Mouse (Mus musculus) urinary bladder, adult 18-20 months (tissue): ENCODE measurements around the gene Dnmt3a.

Experiments used
- DNase-seq, 2 experiments: peaks; one replicate each; pipeline ENCODE4 v3.0.0; 2022; ENCODE audit warnings: low spot score in 2 of 2, mixed read lengths in 2 of 2

The Dnmt3a gene

DNA sequence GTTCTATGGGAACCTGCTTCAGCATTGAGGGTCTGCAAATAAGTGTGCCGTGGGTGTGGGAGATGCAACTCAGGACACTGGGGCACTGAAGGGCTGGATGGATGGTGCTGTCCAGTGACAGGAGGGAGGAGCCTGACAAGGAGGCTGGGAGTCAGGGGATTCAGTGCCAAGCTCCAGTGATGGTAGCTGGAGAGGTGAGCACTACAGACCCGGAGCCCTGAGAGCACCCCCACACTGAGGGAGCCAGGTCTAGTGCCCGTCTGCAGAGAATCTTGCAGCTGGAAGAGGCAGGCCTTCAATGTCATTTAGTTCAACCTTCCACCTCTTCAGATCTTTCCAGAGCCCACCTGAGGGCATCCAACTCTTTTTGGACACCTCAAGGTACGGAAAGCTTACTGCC lies at the start of gene Dnmt3a:
Gene Dnmt3a (plus strand): TSS at position 156 of the 400 bp plus-strand sequence.
- no peak for DNase-seq

GRCm38 (mm10) chr12:3756216-3756615 lies 49.6 kb upstream of the Dnmt3a start:
- no peak for DNase-seq

- DNase-seq = no peak
These were observed 47.7 kb upstream of the Dnmt3a start for GRCm38 (mm10) chr12:3758127-3758526.

GRCm38 (mm10) chr12:3759419-3759818 lies 46.4 kb upstream of the Dnmt3a start:
- DNase-seq = peak in 1 of 2 experiments; percentile 46

- DNase-seq = no peak
These were observed 44.8 kb upstream of the Dnmt3a start for GRCm38 (mm10) chr12:3760876-3761590.

DNA sequence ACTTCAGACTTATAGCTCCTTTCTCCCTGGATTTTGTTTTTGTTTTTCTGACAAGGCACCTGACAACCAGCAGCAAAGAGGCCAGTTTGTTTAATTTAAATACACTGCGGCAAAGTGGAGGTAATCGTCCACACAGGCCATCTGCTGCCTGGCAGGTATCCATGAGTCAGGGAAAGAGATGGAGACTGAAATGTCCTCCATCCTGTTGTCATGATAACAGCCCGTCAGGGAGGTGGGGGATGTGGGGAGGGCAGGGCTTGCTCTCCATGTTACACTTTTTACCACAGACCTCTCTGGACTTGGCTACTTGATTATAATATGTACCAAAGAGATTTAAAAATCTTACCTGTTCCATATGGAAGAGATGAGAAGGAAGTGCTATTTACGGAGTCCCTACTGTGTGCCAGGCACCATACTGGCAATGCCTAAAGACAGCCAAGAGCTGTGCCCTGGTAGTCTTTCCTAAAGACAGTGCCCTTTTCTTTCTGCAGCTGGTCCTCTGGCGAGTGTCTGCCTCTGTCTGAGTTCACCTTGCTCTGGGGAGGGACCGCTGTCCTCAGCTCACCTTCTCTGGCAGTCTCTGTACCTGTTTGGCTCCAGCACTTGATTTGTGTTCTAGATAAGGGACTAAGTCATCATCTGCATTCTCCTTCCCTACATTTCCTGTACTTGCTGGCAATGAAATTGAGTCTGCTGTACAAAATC lies 44.1 kb upstream of the Dnmt3a start:
- no peak for DNase-seq

- no peak for DNase-seq
These were observed 41.5 kb upstream of the Dnmt3a start for GRCm38 (mm10) chr12:3764191-3764804.

GRCm38 (mm10) chr12:3767360-3767759 lies 38.4 kb upstream of the Dnmt3a start:
- DNase-seq = no peak

GRCm38 (mm10) chr12:3768391-3768790 lies 37.4 kb upstream of the Dnmt3a start:
- DNase-seq = no peak

- DNase-seq = no peak
These were observed 35.3 kb upstream of the Dnmt3a start for GRCm38 (mm10) chr12:3770546-3770945.

DNA sequence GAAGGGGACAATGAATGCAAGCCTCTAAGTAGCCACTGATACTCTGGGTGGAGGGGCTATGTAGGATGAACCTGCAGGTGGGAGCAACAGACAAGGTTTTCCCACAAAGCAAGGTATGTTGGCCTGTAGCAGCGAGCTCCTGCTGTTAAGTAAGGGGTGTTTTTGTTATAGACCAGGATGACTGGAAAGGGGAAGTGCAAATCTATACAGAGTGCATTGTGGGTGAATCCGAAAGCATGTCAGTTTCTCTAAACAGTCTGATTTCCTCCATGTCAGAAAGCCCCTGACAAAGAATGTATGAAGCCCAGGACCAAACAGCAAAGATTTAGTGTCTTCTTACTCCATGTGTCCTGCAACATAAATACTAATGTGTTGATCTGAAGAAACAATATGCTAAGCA lies 34.7 kb upstream of the Dnmt3a start:
- no peak for DNase-seq

DNA sequence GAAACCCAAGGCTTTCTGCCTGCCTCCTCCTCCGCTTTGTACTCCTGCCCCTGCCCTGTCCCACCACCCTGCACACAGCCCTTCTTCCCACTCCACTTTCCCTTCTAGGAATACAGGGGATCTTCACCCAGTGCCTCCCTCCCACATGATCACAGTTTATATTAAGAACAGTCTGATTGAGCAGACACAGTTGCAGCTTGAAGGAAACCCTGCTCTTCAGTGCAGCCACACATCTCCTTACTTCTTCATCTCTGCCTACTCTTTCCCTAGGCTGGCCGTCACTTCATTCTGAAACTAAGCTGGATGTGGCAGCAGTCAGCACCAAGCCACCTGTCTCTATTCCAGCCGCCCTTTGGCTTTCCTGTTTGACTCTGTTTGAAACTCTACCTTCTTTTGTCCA lies 32.2 kb upstream of the Dnmt3a start:
- no peak for DNase-seq

GRCm38 (mm10) chr12:3776015-3776414 lies 29.8 kb upstream of the Dnmt3a start:
- DNase-seq = no peak

DNA sequence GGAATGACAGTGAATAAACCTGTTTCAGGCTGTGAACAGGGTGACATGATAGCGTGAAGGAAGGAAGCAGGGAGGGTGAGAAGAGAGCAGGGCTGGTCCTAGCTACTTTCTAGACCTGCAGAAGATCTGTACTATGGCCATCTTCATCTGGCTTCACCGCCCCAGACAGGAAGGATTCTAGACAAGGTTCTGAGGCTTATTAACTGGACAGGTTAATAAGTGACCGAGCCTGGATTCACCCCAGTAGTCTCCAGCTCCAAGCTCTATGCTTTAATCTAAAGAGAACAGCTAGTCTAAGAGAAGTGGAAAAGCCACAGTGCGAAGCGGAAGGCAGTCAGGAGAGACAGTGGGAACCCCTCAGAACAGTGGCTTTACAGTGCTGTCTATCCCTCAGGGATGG lies 28.1 kb upstream of the Dnmt3a start:
- no peak for DNase-seq

DNA sequence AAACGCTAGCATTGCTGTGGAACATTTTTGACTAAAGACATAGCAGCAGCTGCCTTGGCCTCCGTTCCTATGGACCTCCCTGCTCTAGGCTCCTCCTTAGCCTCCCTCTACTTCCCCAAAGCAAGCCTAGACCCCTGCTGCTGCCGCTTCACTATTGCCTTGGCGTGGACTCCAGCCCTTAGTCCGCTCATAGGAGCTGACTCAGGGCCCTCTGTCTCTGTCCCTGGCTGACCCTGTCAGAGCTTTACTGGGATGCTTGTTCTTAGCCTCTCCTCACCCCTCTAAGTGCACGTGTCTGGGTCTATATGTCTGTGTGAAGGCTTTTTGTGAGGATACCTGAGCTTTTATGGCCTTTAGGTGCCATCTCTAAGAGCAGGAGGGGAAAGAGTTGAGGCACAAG lies 27.5 kb upstream of the Dnmt3a start:
- no peak for DNase-seq

DNA sequence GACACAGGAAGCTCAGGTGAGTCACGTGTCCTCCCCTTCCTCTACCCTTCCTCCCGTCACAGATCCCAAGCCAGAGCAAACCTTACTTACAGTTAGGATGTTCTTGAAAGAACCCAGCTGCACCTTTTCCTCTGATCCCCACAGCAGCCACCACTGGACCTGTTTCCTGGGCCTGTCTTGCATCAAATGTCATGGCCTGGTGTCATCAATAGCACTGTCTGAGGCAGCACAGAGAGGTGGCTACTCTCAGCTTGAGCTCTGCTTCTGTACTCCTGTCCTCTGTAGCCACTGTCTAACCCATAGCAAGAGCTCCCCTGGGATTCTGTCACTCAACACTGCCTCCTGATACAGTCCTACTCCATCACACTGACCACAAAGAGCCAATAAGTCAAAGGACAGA lies 26.2 kb upstream of the Dnmt3a start:
- no peak for DNase-seq

DNA sequence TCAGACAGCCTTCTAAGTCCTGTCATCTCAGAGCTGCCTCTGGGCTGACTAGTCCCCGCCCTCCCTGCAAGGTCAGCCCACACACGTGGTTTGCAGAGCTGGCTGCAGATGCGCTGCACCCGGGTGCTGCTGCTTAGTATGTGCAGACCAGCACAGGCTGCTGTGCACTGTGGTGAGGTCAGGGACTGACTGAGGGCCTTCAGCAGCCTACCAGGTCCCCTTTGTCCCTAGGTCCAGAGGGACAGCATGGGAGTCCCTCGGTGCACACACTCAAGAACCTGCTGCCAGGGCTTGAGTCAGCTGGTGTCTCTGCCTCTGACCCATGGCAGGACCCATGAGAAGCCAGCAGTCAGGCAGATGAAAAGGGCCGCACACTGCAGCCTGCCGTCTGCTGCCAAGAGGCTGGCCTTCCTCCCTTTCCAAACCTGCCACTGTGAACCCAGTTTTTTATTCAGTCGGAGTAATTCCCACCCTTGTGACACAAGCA lies 25.4 kb upstream of the Dnmt3a start:
- peak; percentile 30 to 45 for DNase-seq

DNA sequence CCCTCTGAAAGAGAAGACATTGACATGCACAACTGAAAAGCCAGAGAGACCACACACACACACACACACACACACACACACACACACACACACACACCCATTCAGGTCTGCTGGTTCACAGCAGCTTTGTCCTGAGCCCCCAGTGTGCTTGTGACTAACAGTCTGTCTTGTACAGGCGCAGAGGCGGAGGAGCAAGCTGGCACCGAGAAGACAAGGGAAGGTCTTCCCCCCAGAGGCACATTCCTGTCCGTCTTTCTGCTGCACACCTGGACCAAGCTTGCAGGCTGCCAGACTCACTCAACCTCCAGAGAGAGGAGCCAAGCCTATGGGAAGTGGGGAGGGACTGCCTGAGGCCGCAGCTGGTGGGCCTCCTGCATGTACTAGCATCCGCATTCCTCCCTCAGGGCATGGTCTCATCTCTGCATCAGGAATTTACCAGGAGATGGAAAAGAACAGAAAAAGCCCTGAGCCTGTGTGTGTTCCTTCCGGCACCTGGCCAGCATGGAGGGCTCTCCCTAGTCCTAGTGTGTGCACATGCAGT lies 24.8 kb upstream of the Dnmt3a start:
- DNase-seq = peak in 1 of 2 experiments; percentile 25

GRCm38 (mm10) chr12:3781482-3781881 lies 24.3 kb upstream of the Dnmt3a start:
- DNase-seq = peak; percentile 77 to 86

- no peak for DNase-seq
These were observed 22.5 kb upstream of the Dnmt3a start for GRCm38 (mm10) chr12:3783196-3783825.

GRCm38 (mm10) chr12:3784258-3784657 lies 21.5 kb upstream of the Dnmt3a start:
- DNase-seq = no peak

GRCm38 (mm10) chr12:3784729-3785128 lies 21.1 kb upstream of the Dnmt3a start:
- no peak for DNase-seq
